Mouse (Mus musculus) lung, embryonic 15.5 days (tissue): Measurements from ENCODE around the gene Ppef2. TPM values are rescaled to one million over a fixed set of nuclear protein-coding genes. Genes with fewer than 3 reads are reported as not detected.
"Not testable (repeated sequence)": the region's sequence is repeated elsewhere in the genome, so short reads cannot be mapped to it uniquely, and the experiment has no call there.

Experiments used
- ATAC-seq: fragments of 200-750 bp; cut with Nextera tagmentation; 2 replicates; pipeline ENCODE4 v1.8.0; 2017; ENCODE audit warnings: moderate number of reproducible peaks, borderline replicate concordance; ENCODE audit not compliant: low FRiP score, low TSS enrichment; ENCODE audit errors: extremely low read depth
- H3K27ac ChIP-seq: fragments of 300-500 bp; sonication (generic); 2 replicates; pipeline ENCODE4 v1.5.1; 2015; ENCODE audit warnings: moderate library complexity, mild to moderate bottlenecking, inconsistent platforms
- H3K27me3 ChIP-seq: fragments of 300-500 bp; sonication (generic); 2 replicates; pipeline ENCODE4 v1.6.1; 2015; ENCODE audit warnings: inconsistent platforms
- H3K36me3 ChIP-seq: fragments of 300-500 bp; sonication (generic); 2 replicates; pipeline ENCODE4 v1.6.1; 2015; ENCODE audit warnings: inconsistent platforms
- H3K4me1 ChIP-seq: fragments of 300-500 bp; sonication (generic); 2 replicates; pipeline ENCODE4 v1.6.1; 2015; ENCODE audit warnings: inconsistent platforms
- H3K4me2 ChIP-seq: fragments of 300-500 bp; sonication (generic); 2 replicates; pipeline ENCODE4 v1.6.1; 2015; ENCODE audit warnings: inconsistent platforms, mild to moderate bottlenecking, moderate library complexity
- H3K4me3 ChIP-seq: fragments of 300-500 bp; sonication (generic); 2 replicates; pipeline ENCODE4 v1.5.1; 2015; ENCODE audit warnings: mild to moderate bottlenecking, inconsistent platforms
- H3K9ac ChIP-seq: fragments of 300-500 bp; sonication (generic); 2 replicates; pipeline ENCODE4 v1.6.1; 2015; ENCODE audit warnings: inconsistent platforms
- H3K9me3 ChIP-seq: fragments of 300-500 bp; sonication (generic); 2 replicates; pipeline ENCODE4 v1.6.1; 2016; ENCODE audit warnings: inconsistent platforms
- WGBS: fragments of 180-500 bp; shearing (Covaris S2); methylation state at CpG from one replicate; pipeline ENCODE4 v1.1.7; 2015; 5-methylcytosine and 5-hydroxymethylcytosine counted together
- polyA plus RNA-seq: library from polyadenylated mRNA; unstranded; fragments of >200 nt; fragmentation: Nextera tagmentation; extraction: Ambion mirVana; gene quantifications from 2 replicates; pipeline ENCODE4 v1.2.1, GENCODE M21; 2015

Ppef2 gene
- polyA plus RNA-seq, 1 experiment from 2014 or later: 0.16 TPM

DNA sequence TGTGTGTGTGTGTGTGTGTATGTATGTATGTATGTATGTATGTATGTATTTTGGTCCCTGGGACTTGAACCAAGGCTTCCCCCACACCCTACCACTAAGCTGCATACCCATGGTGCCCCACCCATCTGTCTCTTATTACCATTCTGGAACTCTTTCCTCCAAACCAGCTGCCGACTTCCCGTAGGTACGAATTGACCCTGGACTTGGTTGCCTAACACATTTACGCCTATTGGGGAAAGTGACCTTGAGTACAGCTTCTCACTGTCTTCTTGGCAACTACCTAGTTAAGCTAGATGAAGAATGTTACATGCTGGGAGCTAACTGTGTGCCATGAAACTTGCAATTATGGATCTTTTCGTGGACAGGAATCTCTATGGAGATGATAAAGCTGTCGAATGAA, 50.0 kb downstream of the Ppef2 start:
- no peaks in the 10 kb centered on the region for H3K9me3 ChIP-seq
- peaks cover 17% of the 10 kb centered on the region for H3K36me3 ChIP-seq
- H3K9ac ChIP-seq: no peak overlapping the region
- H3K27ac ChIP-seq: no peak overlapping the region
- H3K4me2 ChIP-seq: no peak overlapping the region
- no peaks in the 10 kb centered on the region for H3K4me1 ChIP-seq
- H3K27me3 ChIP-seq: no peaks in the 10 kb centered on the region
- ATAC-seq: no peak
- 90% methylated on average over 6 of the region's 6 CpGs for WGBS
- H3K4me3 ChIP-seq: no peak overlapping the region

DNA sequence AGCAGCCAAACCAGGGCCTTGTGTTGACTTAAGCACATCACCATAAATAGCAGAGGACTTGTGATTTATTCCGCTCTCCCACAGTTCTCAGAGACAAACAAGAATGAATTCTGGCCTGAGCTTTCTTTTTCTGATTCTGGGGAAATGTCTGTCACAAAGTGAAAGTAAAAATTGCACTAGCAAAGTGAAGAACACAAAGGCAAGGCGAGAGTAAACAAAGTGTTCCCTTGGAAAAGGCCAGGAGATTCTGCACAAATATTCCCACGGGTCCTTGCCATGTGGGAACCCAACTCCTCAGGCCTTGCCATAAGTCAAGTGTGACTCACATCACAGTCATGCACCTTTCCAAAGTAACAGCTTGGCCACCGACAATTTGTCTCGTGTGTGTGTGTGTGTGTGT, 50.4 kb downstream of the Ppef2 start:
- no peak overlapping the region for H3K4me2 ChIP-seq
- no peak overlapping the region for H3K4me3 ChIP-seq
- no peaks in the 10 kb centered on the region for H3K9me3 ChIP-seq
- H3K9ac ChIP-seq: no peak overlapping the region
- H3K4me1 ChIP-seq: no peaks in the 10 kb centered on the region
- no peak overlapping the region for H3K27ac ChIP-seq
- H3K36me3 ChIP-seq: peaks cover 21% of the 10 kb centered on the region
- no peak for ATAC-seq
- WGBS: 86% methylated on average over 5 of the region's 5 CpGs
- H3K27me3 ChIP-seq: no peaks in the 10 kb centered on the region

- Histone ChIP-seq H3K4me1 (no peaks in the 10 kb centered on the region), H3K9ac (no peak overlapping the region), H3K27ac (no peak overlapping the region), H3K27me3 (no peaks in the 10 kb centered on the region), H3K4me2 (no peak overlapping the region), H3K36me3 (peaks cover 24% of the 10 kb centered on the region), H3K4me3 (no peak overlapping the region), H3K9me3 (no peaks in the 10 kb centered on the region)
- ATAC-seq: no peak
- 79% methylated on average over 7 of the region's 7 CpGs for WGBS
Observed at GRCm38 (mm10) chr5:92205184-92205583, 50.9 kb downstream of the Ppef2 start.

- H3K36me3 ChIP-seq: peaks cover 32% of the 10 kb centered on the region
- no peak overlapping the region for H3K9ac ChIP-seq
- ATAC-seq: no peak
- H3K27ac ChIP-seq: no peak overlapping the region
- no peak overlapping the region for H3K4me3 ChIP-seq
- H3K4me2 ChIP-seq: no peak overlapping the region
- no peaks in the 10 kb centered on the region for H3K9me3 ChIP-seq
- H3K4me1 ChIP-seq: no peaks in the 10 kb centered on the region
- 63% methylated on average over 6 of the region's 6 CpGs for WGBS
- H3K27me3 ChIP-seq: no peaks in the 10 kb centered on the region
Observed at GRCm38 (mm10) chr5:92204162-92205036, 51.7 kb downstream of the Ppef2 start.

DNA sequence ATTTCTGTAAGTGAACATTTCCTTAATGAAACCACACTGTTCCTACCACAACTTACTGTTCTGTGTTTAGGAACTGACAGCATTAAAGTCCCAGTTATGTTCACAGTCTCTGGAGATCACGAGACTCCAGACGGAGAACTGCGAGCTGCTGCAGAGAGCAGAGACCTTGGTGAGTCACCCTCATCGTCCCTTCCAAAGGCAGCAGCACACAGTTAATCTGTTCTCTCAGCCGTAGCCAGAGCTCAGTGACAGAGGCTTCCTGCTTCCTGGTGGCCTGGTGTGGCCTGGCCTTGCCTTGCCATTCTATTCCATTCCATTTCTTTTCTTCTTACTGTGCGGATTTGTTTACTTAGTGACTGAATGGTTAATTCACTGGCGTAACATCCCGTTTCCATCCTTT, 57.8 kb downstream of the Ppef2 start:
- Histone ChIP-seq H3K27ac (no peak overlapping the region), H3K36me3 (peaks cover 70% of the 10 kb centered on the region)
- 77% methylated on average over 8 of the region's 8 CpGs for WGBS

DNA sequence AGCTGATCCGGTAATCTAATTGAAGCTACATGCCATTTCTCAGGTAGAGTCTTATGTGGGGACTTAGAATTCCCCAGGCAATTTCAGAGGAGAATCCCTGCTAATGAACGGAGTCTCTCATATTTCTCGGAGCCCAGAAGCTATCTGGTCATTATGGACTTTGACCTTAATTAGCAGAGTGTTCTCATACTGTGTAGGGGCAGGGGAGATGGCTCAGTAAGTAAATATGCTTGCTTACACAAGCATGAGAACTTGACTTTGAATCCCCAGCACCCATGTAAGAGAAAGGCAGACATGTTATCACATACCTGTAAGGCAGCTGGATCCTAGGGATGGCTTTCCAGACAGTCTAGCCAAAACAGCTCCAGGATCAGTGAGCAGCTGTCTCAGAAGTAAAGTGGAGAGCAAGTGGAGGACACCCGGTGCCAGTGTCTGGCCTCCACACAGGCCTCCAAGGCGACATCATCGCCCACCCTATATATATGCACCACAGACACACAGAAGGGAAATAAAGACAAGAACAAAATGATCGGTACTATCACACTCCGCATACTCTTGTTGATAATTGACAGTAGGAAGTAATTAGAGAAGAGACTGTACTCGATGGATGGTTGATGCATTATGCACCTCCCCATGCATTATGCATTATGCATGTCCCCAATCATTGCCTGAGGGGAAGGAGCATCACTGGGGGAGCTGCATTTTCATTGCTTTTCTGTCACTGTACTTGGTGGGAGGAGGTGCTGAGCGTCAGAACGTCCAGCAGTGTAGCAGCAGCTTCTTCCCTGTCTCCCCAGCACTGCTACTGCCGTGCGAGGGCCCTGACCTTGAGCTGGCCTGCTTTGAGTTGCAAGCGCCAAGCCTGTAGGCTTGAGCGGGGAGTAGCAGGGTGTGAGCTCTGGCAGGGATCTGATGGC, 58.9 kb downstream of the Ppef2 start:
- H3K9me3 ChIP-seq: no peaks in the 10 kb centered on the region
- H3K4me2 ChIP-seq: no peak overlapping the region
- H3K27me3 ChIP-seq: no peaks in the 10 kb centered on the region
- H3K36me3 ChIP-seq: peaks cover 77% of the 10 kb centered on the region
- no peaks in the 10 kb centered on the region for H3K4me1 ChIP-seq
- H3K4me3 ChIP-seq: no peak overlapping the region
- no peak for ATAC-seq
- no peak overlapping the region for H3K27ac ChIP-seq
- WGBS: 86% methylated on average over 15 of the region's 15 CpGs
- H3K9ac ChIP-seq: no peak overlapping the region

More for the DNA sequence above, 57.8 kb downstream of the Ppef2 start:
- Histone ChIP-seq H3K4me2 (no peak overlapping the region), H3K27me3 (no peaks in the 10 kb centered on the region), H3K9ac (no peak overlapping the region), H3K9me3 (no peaks in the 10 kb centered on the region), H3K4me1 (no peaks in the 10 kb centered on the region), H3K4me3 (no peak overlapping the region)
- no peak for ATAC-seq

DNA sequence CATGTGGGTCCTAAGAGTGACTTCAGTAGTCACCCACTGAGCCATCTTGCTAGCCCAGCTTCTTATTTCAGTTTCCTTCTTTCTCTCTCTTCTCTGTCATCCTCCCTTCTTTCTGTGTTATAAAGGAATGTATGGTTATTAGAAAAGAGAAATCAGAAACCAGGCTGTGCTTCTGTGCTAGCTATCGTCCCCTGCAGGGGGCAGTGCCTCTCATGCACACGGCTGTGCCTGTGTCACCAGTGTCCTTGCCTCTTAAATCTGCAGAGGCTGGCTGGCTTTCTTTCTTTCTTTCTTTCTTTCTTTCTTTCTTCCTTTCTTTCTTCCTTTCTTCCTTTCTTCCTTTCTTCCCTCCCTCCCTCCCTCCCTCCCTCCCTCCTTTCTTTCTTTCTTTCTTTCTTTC, 60.4 kb downstream of the Ppef2 start:
- not testable (repeated sequence) for H3K27ac ChIP-seq, H3K4me1 ChIP-seq, H3K4me2 ChIP-seq, H3K9ac ChIP-seq, ATAC-seq, H3K9me3 ChIP-seq, H3K27me3 ChIP-seq, H3K4me3 ChIP-seq
- 58% methylated on average over 2 of the region's 2 CpGs for WGBS
- peaks cover 66% of the 10 kb centered on the region for H3K36me3 ChIP-seq

DNA sequence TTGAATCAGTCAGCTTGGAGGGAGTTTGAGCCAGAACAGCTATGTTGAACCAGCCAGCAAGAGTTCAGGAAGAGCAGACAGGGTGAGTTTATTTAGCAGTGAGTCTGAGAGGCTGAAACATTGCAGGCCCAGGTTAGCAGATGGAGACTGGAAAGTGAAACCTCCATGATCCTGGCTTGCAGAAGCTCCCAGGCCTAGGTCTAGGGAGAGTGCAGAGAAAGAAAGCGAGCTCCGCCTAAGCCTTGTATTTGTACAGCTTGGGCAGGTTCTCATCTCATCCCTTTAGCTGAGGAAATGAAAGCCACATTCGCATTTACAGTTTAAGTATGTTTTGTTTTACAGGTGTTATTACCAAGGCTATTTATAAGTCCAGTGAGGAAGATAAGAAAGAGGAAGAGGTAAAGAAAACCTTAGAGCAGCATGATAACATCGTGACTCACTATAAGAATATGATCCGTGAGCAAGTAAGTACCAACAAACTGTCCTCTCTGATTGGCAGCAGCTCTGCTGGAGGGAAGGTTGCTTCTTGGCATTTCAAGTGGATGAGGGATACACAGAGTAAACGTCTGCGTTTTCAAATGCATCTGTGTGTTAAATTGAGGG, 67.1 kb downstream of the Ppef2 start:
- H3K27ac ChIP-seq: no peak overlapping the region
- H3K4me1 ChIP-seq: no peaks in the 10 kb centered on the region
- no peaks in the 10 kb centered on the region for H3K27me3 ChIP-seq
- no peaks in the 10 kb centered on the region for H3K9me3 ChIP-seq
- WGBS: 92% methylated on average over 7 of the region's 7 CpGs
- H3K4me2 ChIP-seq: no peak overlapping the region
- H3K9ac ChIP-seq: no peak overlapping the region
- no peak overlapping the region for H3K4me3 ChIP-seq
- peaks cover 61% of the 10 kb centered on the region for H3K36me3 ChIP-seq
- no peak for ATAC-seq

- H3K36me3 ChIP-seq: peaks cover 55% of the 10 kb centered on the region
- H3K4me3 ChIP-seq: no peak overlapping the region
- H3K4me2 ChIP-seq: no peak overlapping the region
- no peak for ATAC-seq
- H3K27ac ChIP-seq: no peak overlapping the region
- no peaks in the 10 kb centered on the region for H3K27me3 ChIP-seq
- no peak overlapping the region for H3K9ac ChIP-seq
- no peaks in the 10 kb centered on the region for H3K9me3 ChIP-seq
- 71% methylated on average over 8 of the region's 8 CpGs for WGBS
- H3K4me1 ChIP-seq: no peaks in the 10 kb centered on the region
Observed at GRCm38 (mm10) chr5:92183071-92183830, 72.8 kb downstream of the Ppef2 start.
